Mouse (Mus musculus) neutrophil, adult 5-6 weeks (primary cell): Measurements from ENCODE around the gene Stox2. TPM values are rescaled to one million over a fixed set of nuclear protein-coding genes. Genes with fewer than 3 reads are reported as not detected.

ENCODE experiments used
- ATAC-seq: fragments of 151-379, 151-347 bp; 2 replicates; pipeline ENCODE4 v1.8.0; 2017; ENCODE audit warnings: mild to moderate bottlenecking, moderate TSS enrichment; ENCODE audit not compliant: insufficient number of reproducible peaks, poor library complexity, low FRiP score, severe bottlenecking; ENCODE audit errors: extremely low read depth
- total RNA-seq: library from RNA; stranded (forward); fragments of 200-1000 nt; gene quantifications from 2 replicates; pipeline ENCODE4 v1.2.3, GENCODE M21; 2017

The Stox2 gene
- total RNA-seq, 1 experiment from 2014 or later = 0.70 TPM

DNA sequence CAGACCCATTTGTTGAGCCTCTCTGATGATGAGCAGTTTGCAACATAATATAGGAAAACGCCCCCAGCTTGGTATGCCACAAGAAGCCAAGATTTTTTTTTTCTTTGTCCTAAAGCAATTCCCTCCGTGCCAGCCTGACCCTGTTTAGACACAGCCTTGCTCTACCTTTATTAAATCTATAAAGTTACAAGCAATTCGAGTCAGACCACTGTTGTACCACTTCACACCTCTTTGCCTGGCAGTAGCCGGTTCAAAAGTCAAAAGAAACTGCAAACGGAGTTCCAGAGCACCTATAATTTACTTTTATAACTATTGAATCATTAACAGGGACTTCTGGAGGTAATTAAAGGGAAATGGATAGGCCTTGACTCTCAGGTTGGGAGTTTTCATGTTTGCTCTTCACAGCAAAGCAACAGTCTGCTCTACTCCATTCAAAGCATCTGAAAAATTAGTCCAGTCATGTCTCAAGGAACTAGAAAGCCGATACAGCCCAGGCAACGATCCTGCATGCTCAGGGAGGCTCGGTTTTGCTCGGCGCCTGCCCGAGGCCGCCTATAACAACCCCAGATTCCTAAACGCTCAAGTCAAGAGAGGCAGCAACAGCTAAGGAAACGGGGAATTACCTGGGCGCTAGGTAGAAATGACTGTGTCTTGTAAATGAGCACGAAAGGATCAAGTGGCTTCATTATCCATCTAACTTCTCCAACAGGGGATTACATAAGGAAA lies 77.0 kb downstream of the Stox2 start:
- ATAC-seq = no peak

DNA sequence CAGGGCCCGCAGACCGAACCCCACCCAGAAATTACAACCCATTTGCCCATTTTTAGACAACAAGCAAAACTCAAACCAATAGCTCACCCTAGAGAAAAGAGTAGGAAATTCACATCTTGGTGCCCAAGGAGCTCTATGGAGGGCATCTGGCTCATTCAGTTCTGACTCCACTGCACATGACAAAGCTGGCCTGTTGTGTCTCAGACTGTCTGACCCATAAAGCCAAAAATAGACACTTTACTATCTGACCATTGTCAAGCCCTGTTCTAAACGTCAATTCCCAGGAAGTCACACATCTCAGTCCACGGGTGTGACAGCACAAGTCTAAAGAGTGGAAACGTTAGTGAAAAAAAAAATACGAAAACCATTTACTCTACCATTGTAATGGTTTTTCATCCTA lies 79.1 kb downstream of the Stox2 start:
- ATAC-seq = no peak

DNA sequence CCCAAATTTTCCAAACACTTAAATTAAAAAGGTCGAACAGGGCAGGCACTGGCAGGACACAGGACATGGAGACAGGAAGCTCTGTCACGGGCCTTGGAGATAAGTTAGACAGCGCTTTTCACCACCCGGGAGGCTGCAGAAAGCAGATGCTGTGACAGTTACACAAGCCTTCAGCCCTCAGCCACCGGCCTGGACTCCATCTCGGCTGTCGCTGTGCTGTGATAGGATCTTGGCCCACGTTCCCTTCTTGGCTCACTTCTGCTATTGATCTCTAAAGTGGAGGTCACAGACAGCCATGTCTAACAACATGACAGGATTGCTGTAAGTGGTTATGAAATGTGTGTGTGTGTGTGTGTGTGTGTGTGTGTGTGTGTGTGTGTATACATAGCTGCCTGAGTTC lies 82.9 kb downstream of the Stox2 start:
- no peak for ATAC-seq

GRCm38 (mm10) chr8:47355340-47355906 lies 90.7 kb downstream of the Stox2 start:
- ATAC-seq = no peak

DNA sequence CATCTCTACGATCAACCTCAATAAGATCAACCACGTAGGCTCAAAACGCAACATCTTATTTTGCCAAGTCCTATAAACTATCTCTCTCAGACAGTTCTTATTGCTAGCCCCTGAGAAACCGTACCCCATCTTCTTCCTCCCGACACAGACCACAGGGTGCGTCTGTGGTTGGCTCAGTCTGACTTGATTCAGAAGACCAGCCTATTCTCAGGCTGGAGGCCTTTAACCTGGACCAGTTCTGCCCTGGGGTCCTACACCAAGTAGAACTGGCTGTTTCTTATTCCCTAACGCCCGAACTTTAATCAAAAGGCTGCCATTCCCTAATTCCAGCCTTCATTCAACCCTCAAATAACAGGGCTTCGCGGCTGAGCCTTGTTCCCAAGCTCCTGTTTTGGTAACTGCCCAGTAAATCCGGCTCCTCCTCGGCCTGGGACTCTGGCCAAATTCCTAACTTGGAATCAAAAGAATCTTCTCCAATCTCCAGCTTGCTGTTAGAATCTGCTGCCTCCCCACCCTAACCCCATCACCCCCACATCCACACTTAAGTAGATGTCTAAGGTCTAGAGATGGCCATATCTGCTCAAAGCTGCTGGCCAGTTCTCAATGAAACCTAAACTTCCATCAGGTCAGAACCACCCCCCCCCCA lies 91.5 kb downstream of the Stox2 start:
- no peak for ATAC-seq

- ATAC-seq = no peak
Measured at GRCm38 (mm10) chr8:47351914-47352701, 94.1 kb downstream of the Stox2 start.

- no peak for ATAC-seq
Measured at GRCm38 (mm10) chr8:47349082-47349481, 97.1 kb downstream of the Stox2 start.

DNA sequence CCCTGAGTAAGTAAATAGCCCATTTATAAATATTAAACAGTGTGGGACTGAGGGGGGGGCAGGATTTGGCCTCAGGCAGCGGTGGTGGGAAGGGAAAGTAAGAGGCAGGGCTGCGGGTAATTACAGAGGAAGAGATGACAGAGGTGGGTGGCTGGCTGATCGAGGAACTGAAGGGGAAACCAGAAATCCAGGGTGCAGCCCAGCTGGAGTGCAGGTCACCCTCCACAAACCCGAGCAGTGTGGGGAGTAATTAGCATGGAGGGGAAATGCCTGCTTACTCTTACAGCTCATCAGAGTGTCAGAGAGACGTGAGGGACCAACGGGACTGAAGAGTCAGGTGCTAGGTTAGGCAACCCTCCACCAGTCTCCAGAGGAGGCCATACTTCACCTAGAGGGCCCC lies 98.4 kb downstream of the Stox2 start:
- no peak for ATAC-seq

- ATAC-seq = no peak
Measured at GRCm38 (mm10) chr8:47345772-47346103, 100.4 kb downstream of the Stox2 start.

DNA sequence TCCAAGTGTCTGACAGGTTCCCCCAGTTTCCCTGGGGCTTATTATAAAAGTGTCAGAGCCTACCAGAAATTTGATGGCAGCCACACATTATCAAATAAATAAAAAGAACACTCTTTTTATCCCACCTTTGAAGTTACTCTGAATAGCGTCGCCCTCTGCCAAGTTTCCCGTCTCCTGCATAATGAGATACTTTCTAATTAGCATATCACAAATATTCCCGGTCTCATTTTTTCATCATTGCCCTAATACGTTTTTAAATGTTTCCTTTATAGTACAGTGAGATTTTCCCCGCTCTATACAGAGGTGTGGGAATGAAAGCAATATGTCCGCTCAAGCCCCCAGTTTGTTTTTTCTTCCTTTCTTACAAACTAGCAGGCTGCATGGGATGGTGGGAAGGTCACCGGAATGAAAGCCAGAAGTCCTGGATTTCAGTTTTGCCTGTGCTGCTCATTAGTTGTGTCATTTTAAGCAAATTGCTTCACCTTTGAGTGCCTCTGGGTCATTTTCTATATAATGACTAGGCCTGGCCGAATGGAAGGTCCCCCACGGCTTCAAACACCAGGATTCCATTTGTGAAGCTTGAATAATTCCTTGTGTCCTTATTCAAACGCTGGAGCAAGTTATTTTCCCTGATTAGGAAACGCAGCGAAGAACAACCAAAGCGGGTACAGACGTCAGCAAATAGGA lies 100.9 kb downstream of the Stox2 start:
- ATAC-seq = no peak

DNA sequence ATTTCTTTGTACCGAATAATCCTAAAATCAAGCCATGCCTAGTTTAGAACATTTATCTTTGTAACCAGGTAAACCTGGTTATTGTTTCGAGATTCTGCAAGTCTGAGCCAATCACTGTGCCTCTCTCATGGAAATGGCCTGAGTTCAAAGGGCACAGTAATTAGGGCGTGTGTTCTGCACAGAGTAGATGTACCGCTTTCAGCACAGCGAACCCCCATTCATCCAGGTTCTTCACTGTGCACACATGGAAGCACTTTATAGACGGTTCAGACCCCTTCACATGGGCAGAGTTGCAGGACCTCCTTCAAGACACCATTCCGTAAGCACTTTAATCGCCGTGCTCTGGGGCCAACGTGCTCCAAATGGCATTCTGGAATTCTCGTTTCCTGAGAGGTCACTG lies 104.7 kb downstream of the Stox2 start:
- ATAC-seq = no peak

- no peak for ATAC-seq
Measured at GRCm38 (mm10) chr8:47338691-47339323, 107.4 kb downstream of the Stox2 start.

- ATAC-seq = no peak
Measured at GRCm38 (mm10) chr8:47336433-47336832, 109.7 kb downstream of the Stox2 start.

DNA sequence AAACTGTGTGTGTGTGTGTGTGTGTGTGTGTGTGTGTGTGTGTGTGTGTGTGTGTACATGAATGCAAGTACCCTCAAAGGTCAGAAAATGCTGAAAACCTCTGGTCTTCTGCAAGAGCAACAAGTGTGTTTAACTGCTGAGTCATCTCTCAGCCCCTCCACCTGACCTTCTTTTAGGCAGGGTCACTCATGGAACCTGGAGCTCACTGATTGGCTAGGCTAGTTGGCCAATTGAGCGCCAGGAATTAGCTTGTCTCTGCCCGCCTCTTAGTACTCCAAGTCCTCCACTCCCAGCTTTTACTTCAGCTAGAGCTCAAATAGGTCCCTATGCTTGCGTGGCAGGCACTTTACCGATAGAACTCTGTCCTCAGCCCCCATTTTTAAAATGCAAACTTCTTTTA lies 110.2 kb downstream of the Stox2 start:
- ATAC-seq = no peak

DNA sequence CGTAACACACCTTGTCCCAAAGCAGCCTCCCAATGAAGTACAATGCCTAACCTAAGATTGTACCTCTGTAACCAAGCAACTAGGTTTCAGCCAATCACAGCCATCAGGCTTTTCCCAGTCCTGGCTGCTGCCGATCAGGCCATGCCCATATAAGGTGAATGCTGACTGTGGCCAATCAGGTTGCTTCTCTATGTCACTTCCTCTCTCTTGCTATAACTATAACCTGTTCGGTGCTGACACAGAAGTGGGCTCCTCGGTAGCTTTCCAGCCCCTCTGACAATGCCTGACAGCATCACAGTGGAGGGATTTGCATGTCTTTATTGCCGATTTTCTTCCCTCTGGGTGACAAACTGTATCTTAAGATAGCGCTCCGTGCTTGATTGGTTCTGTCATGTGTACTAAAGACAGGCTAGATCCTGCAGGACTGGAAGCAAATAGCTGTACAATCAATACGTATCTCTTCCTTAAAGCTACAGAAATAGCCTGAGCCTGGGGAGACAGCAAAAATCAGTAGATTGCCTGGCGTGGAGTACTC lies 111.9 kb downstream of the Stox2 start:
- no peak for ATAC-seq

- no peak for ATAC-seq
Measured at GRCm38 (mm10) chr8:47332941-47333340, 113.2 kb downstream of the Stox2 start.

- no peak for ATAC-seq
Measured at GRCm38 (mm10) chr8:47330982-47331381, 115.2 kb downstream of the Stox2 start.

DNA sequence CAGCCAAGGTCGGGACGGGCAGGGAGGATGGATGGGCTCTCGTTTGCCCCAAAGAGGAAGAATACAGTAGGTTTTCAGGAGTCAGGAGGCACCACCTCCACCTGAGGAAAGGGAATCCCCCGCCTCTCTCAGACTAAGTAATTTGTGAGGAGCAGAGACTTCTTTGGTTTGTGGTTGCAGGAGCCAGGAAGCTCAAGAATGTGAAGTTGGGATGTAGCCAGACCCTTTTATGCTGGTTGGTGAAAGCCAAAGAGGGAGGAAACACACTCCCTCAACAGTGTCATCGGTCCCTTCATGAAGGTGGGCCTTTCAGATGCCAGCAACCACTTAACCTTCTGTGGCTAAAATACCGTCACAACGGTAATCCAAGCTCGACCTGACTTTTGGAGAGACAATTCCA lies 119.8 kb downstream of the Stox2 start:
- no peak for ATAC-seq
